Mouse (Mus musculus): Measurements from ENCODE around the gene Ocm.

The Ocm gene

GRCm38 (mm10) chr5:143999409-143999808 lies 27.1 kb downstream of the Ocm start:
- DNase-seq: peak in 1 of 2 experiments; percentile 26

- no peak for DNase-seq
These were observed 31.7 kb downstream of the Ocm start for GRCm38 (mm10) chr5:143994632-143995365.

GRCm38 (mm10) chr5:143993849-143994248 lies 32.6 kb downstream of the Ocm start:
- no peak for DNase-seq

- DNase-seq: no peak
These were observed 33.2 kb downstream of the Ocm start for GRCm38 (mm10) chr5:143993260-143993659.

GRCm38 (mm10) chr5:143992661-143993060 lies 33.8 kb downstream of the Ocm start:
- DNase-seq: no peak

GRCm38 (mm10) chr5:143990086-143990485 lies 36.4 kb downstream of the Ocm start:
- no peak for DNase-seq

GRCm38 (mm10) chr5:143989046-143989445 lies 37.4 kb downstream of the Ocm start:
- no peak for DNase-seq

GRCm38 (mm10) chr5:143987596-143987995 lies 38.9 kb downstream of the Ocm start:
- peak; percentile 33 to 70 for DNase-seq

GRCm38 (mm10) chr5:143985381-143985780 lies 41.1 kb downstream of the Ocm start:
- DNase-seq: no peak

- DNase-seq: no peak
These were observed 44.1 kb downstream of the Ocm start for GRCm38 (mm10) chr5:143982361-143982760.

GRCm38 (mm10) chr5:143980858-143981257 lies 45.6 kb downstream of the Ocm start:
- peak; percentile 47 to 75 for DNase-seq

- no peak for DNase-seq
These were observed 49.6 kb downstream of the Ocm start for GRCm38 (mm10) chr5:143976726-143977431.

GRCm38 (mm10) chr5:143976232-143976631 lies 50.2 kb downstream of the Ocm start:
- DNase-seq: no peak

- no peak for DNase-seq
These were observed 50.9 kb downstream of the Ocm start for GRCm38 (mm10) chr5:143975631-143975933.

GRCm38 (mm10) chr5:143974931-143975630 lies 51.4 kb downstream of the Ocm start:
- DNase-seq: peak; percentile 67 to 70

- no peak for DNase-seq
These were observed 53.8 kb downstream of the Ocm start for GRCm38 (mm10) chr5:143972628-143973027.
